In genomic region chr1:186013413-186013812, GRCm38 (mm10) we compare ENCODE assay signal across 16 mouse cellular contexts.
A peak's percentile ranks its signal among the peaks of the same experiment; 100 is the strongest.
DNase-seq lines count a peak whose midpoint lies in the region; ATAC-seq and TF ChIP-seq lines count a peak whose summit lies in the region.
"Had no signal": no experiment of that assay in that cellular context is flagged by ENCODE, and none has a peak within 500 bp of the region (broad histone marks: within the 10 kb centered on the region; RNA-seq: fewer than 3 reads in every experiment).

No protein-coding gene starts in this region.

- H3K4me2 ChIP-seq in heart, embryonic 15.5 days = no peak overlapping the region
- no peak overlapping the region for H3K4me2 ChIP-seq in limb, embryonic 15.5 days
- H3K4me2 ChIP-seq: hindbrain, embryonic 12.5 days; intestine, embryonic 15.5 days; limb, embryonic 13.5 days; midbrain, embryonic 11.5 days had no signal

- intact Hi-C loops in left cerebral cortex, postnatal 14 days (cut with DNase I) = no loop called here

- no peak for TF ChIP-seq POLR2A in ES-Bruce4 (IDR thresholded peaks at IDR 0.05; ENCODE audit: insufficient read depth, low read length)

- no peak overlapping the region for H3K4me3 ChIP-seq in heart, embryonic 15.5 days
- H3K4me3 ChIP-seq in limb, embryonic 15.5 days = no peak overlapping the region
- H3K4me3 ChIP-seq in limb, embryonic 10.5 days = no peak overlapping the region
- H3K4me3 ChIP-seq in ES-Bruce4 (ENCODE audit: low read depth, low read length) = no peak overlapping the region
- H3K4me3 ChIP-seq: erythroblast, embryonic 14.5 days; hindbrain, embryonic 12.5 days; intestine, embryonic 15.5 days; limb, embryonic 13.5 days had no signal

- H3K27me3 ChIP-seq in heart, embryonic 15.5 days = no peaks in the 10 kb centered on the region
- H3K27me3 ChIP-seq in limb, embryonic 15.5 days = no peaks in the 10 kb centered on the region
- H3K27me3 ChIP-seq in limb, embryonic 10.5 days (ENCODE audit: low read depth, poor library complexity, severe bottlenecking) = no peaks in the 10 kb centered on the region
- no peaks in the 10 kb centered on the region for H3K27me3 ChIP-seq in ES-Bruce4 (ENCODE audit: control insufficient read depth, insufficient read depth, low read length, poor library complexity, severe bottlenecking)
- H3K27me3 ChIP-seq: CH12.LX; hindbrain, embryonic 12.5 days; intestine, embryonic 15.5 days; limb, embryonic 13.5 days had no signal

- no peak overlapping the region for H3K9ac ChIP-seq in heart, embryonic 15.5 days
- no peak overlapping the region for H3K9ac ChIP-seq in limb, embryonic 15.5 days
- H3K9ac ChIP-seq in ES-Bruce4 (ENCODE audit: low read depth, poor library complexity, severe bottlenecking) = no peak overlapping the region
- H3K9ac ChIP-seq: hindbrain, embryonic 12.5 days; intestine, embryonic 15.5 days; limb, embryonic 13.5 days had no signal

- no peak for DNase-seq in heart, adult 18-20 months
- no peak for DNase-seq in limb, embryonic 10.5 days (ENCODE audit: low spot score)
- DNase-seq in NIH3T3 (ENCODE audit: low read depth) = peak; percentile 40
- DNase-seq in left cerebral cortex, postnatal 14 days (ENCODE audit: low spot score in 2 of 2) = no peak
- DNase-seq: cerebellum, adult 11-12 months; thymus, postnatal 14 days had no signal

- peak overlapping the region; percentile 34; the same call in 1 of the 2 replicates for H3K27ac ChIP-seq in heart, embryonic 15.5 days
- peak overlapping the region; percentile 33; the same call in 1 of the 2 replicates for H3K27ac ChIP-seq in limb, embryonic 15.5 days
- H3K27ac ChIP-seq in limb, embryonic 10.5 days = no peak overlapping the region
- no peak overlapping the region for H3K27ac ChIP-seq in ES-Bruce4 (ENCODE audit: insufficient read depth, low read length)
- H3K27ac ChIP-seq: hindbrain, embryonic 12.5 days; intestine, embryonic 15.5 days; limb, embryonic 13.5 days had no signal

- no peak for TF ChIP-seq EP300 in ES-Bruce4 (IDR thresholded peaks at IDR 0.05; ENCODE audit: insufficient read depth, low read depth, low read length)

- no peak for ATAC-seq in heart, embryonic 15.5 days (replicated peaks; ENCODE audit: insufficient number of reproducible peaks, insufficient read depth, low FRiP score, low read depth)
- ATAC-seq in limb, embryonic 15.5 days (ENCODE audit: insufficient number of reproducible peaks, low FRiP score, low TSS enrichment, low read depth) = no peak
- ATAC-seq: forebrain, embryonic 16.5 days; intestine, embryonic 15.5 days had no signal

- 78% methylated on average over 1 of the region's 1 CpGs for WGBS in heart, embryonic 15.5 days
- WGBS in limb, embryonic 15.5 days = 77% methylated on average over 1 of the region's 1 CpGs
- 85% methylated on average over 1 of the region's 1 CpGs for WGBS in limb, embryonic 10.5 days

- H3K4me1 ChIP-seq in heart, embryonic 15.5 days (replicated peaks) = peaks cover 5% of the 10 kb centered on the region; the same call in 1 of the 2 replicates
- H3K4me1 ChIP-seq in limb, embryonic 15.5 days = 0 out of 2 replicates have a peak, but pooled peaks cover 2% of the 10 kb centered on the region
- H3K4me1 ChIP-seq in limb, embryonic 10.5 days = no peaks in the 10 kb centered on the region
- H3K4me1 ChIP-seq in ES-Bruce4 (ENCODE audit: control insufficient read depth, insufficient read depth, low read length) = no peaks in the 10 kb centered on the region
- H3K4me1 ChIP-seq: hindbrain, embryonic 12.5 days; intestine, embryonic 15.5 days had no signal

- H3K9me3 ChIP-seq in heart, embryonic 15.5 days (replicated peaks) = no peaks in the 10 kb centered on the region
- H3K9me3 ChIP-seq in limb, embryonic 15.5 days = no peaks in the 10 kb centered on the region
- no peaks in the 10 kb centered on the region for H3K9me3 ChIP-seq in limb, embryonic 10.5 days (replicated peaks)
- no peaks in the 10 kb centered on the region for H3K9me3 ChIP-seq in ES-Bruce4 (replicated peaks; ENCODE audit: control insufficient read depth, insufficient read depth, low read length, poor library complexity, severe bottlenecking)
- H3K9me3 ChIP-seq: hindbrain, embryonic 12.5 days; intestine, embryonic 15.5 days; limb, embryonic 13.5 days had no signal

- no peaks in the 10 kb centered on the region for H3K36me3 ChIP-seq in heart, embryonic 15.5 days
- no peaks in the 10 kb centered on the region for H3K36me3 ChIP-seq in limb, embryonic 15.5 days
- H3K36me3 ChIP-seq in limb, embryonic 10.5 days = no peaks in the 10 kb centered on the region
- no peaks in the 10 kb centered on the region for H3K36me3 ChIP-seq in ES-Bruce4 (ENCODE audit: control insufficient read depth, insufficient read depth, low read length, poor library complexity, severe bottlenecking)
- H3K36me3 ChIP-seq: hindbrain, embryonic 12.5 days; intestine, embryonic 15.5 days; limb, embryonic 13.5 days had no signal

- peak; percentile 6 for TF ChIP-seq CTCF in ES-Bruce4 (IDR thresholded peaks at IDR 0.05; ENCODE audit: low read depth, low read length)

Comparison
In these comparisons a context has a peak if more than half of its experiments do, and no peak if none do; other contexts are left out.
1. H3K27ac ChIP-seq: peak in heart, embryonic 15.5 days (single experiment) and limb, embryonic 15.5 days (single experiment); none in limb, embryonic 10.5 days (single experiment) and ES-Bruce4 (single experiment).